In the genomic region with DNA sequence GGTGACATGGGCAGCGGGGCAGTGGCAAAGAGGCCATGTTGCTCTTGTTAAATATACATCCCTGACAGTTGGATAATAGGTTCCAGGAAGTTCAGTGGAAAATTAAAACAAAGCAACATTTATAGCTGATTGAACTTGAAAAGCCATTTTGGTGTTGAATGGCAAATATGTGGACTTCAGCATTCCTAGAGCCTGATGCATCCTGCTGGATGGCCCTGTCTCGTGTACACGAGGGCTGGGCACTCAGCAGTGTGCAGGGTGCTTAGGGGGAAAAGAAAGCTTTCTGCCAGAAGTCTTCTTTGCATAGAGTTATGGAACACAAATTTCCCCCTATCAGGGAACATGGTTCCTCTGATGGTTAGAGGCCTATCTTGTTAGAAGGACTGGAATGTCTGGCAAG, we compare ENCODE assay signal across 13 mouse cellular contexts.
DNase-seq lines count a peak whose midpoint lies in the region; ATAC-seq and TF ChIP-seq lines count a peak whose summit lies in the region.
"Had no signal": no experiment of that assay in that cellular context is flagged by ENCODE, and none has a peak within 500 bp of the region (broad histone marks: within the 10 kb centered on the region; RNA-seq: fewer than 3 reads in every experiment).

No protein-coding gene starts in this region.

- H3K9me3 ChIP-seq in lung, embryonic 16.5 days (ENCODE audit: control insufficient read depth, low read length): no peaks in the 10 kb centered on the region
- H3K9me3 ChIP-seq in heart, embryonic 12.5 days (replicated peaks): no peaks in the 10 kb centered on the region
- no peaks in the 10 kb centered on the region for H3K9me3 ChIP-seq in limb, embryonic 13.5 days
- H3K9me3 ChIP-seq: limb, embryonic 15.5 days had no signal

- no peak; the same call in 1 of the 2 replicates for ATAC-seq in lung, embryonic 16.5 days (ENCODE audit: low read depth)
- ATAC-seq in heart, embryonic 12.5 days (ENCODE audit: insufficient number of reproducible peaks, low FRiP score): no peak
- no peak for ATAC-seq in limb, embryonic 13.5 days (ENCODE audit: low FRiP score, low read depth)
- ATAC-seq: activated CD4-positive, CD25-positive, alpha-beta regulatory T cell, adult 4 months had no signal

- no peak overlapping the region for H3K4me3 ChIP-seq in gastrocnemius, adult 2 months
- H3K4me3 ChIP-seq in lung, embryonic 16.5 days (ENCODE audit: low read length): no peak overlapping the region
- H3K4me3 ChIP-seq in heart, embryonic 12.5 days: no peak overlapping the region
- H3K4me3 ChIP-seq in limb, embryonic 13.5 days: no peak overlapping the region
- H3K4me3 ChIP-seq: limb, embryonic 15.5 days had no signal

- no peak overlapping the region for H3K4me2 ChIP-seq in lung, embryonic 16.5 days (ENCODE audit: low read depth, low read length)
- H3K4me2 ChIP-seq in heart, embryonic 12.5 days: peak overlapping the region; percentile 37
- H3K4me2 ChIP-seq in limb, embryonic 13.5 days (replicated peaks): no peak overlapping the region
- H3K4me2 ChIP-seq: limb, embryonic 15.5 days had no signal

- no peaks in the 10 kb centered on the region for H3K27me3 ChIP-seq in lung, embryonic 16.5 days (ENCODE audit: control insufficient read depth, insufficient read depth, low read depth, low read length)
- H3K27me3 ChIP-seq in heart, embryonic 12.5 days (replicated peaks): no peaks in the 10 kb centered on the region
- no peaks in the 10 kb centered on the region for H3K27me3 ChIP-seq in limb, embryonic 13.5 days
- H3K27me3 ChIP-seq: limb, embryonic 15.5 days had no signal

- H3K27ac ChIP-seq in gastrocnemius, adult 2 months: peak overlapping the region; percentile 69; the same call in 1 of the 2 replicates
- H3K27ac ChIP-seq in lung, embryonic 16.5 days (ENCODE audit: low read length): peak overlapping the region; percentile 44
- H3K27ac ChIP-seq in heart, embryonic 12.5 days (ENCODE audit: poor library complexity, severe bottlenecking): peak overlapping the region; percentile 90
- H3K27ac ChIP-seq in limb, embryonic 13.5 days: peak overlapping the region; percentile 2; the same call in 1 of the 2 replicates

- no peak overlapping the region for H3K9ac ChIP-seq in lung, embryonic 16.5 days (ENCODE audit: low read length)
- H3K9ac ChIP-seq in heart, embryonic 12.5 days: no peak overlapping the region
- H3K9ac ChIP-seq in limb, embryonic 13.5 days: no peak overlapping the region
- H3K9ac ChIP-seq: limb, embryonic 15.5 days had no signal

- 18% methylated on average over 3 of the region's 3 CpGs for whole genome bisulfite sequencing in lung, embryonic 16.5 days
- WGBS in heart, embryonic 12.5 days: 32% methylated on average over 3 of the region's 3 CpGs
- WGBS in limb, embryonic 13.5 days: 28% methylated on average over 3 of the region's 3 CpGs

- no peaks in the 10 kb centered on the region for H3K36me3 ChIP-seq in lung, embryonic 16.5 days (ENCODE audit: control insufficient read depth, insufficient read depth, low read length)
- no peaks in the 10 kb centered on the region for H3K36me3 ChIP-seq in heart, embryonic 12.5 days
- no peaks in the 10 kb centered on the region for H3K36me3 ChIP-seq in limb, embryonic 13.5 days
- H3K36me3 ChIP-seq: limb, embryonic 15.5 days had no signal

- DNase-seq in gastrocnemius, adult 2 months: no peak
- DNase-seq in gastrocnemius, postnatal 4 days (ENCODE audit: low spot score in 2 of 2): no peak
- no peak for DNase-seq in lung, postnatal 25 days (ENCODE audit: low spot score)
- DNase-seq in thymus, postnatal 25 days: no peak
- DNase-seq in frontal cortex, adult 2 months (ENCODE audit: extremely low spot score in 1 of 2, low spot score in 1 of 2): no peak
- DNase-seq: cerebellum, postnatal 10 days; kidney, adult 8-10 months; thymus, adult 2 months had no signal

- peaks cover 17% of the 10 kb centered on the region for H3K4me1 ChIP-seq in lung, embryonic 16.5 days (replicated peaks; ENCODE audit: control insufficient read depth, insufficient read depth, low read length)
- H3K4me1 ChIP-seq in heart, embryonic 12.5 days (replicated peaks): peaks cover 25% of the 10 kb centered on the region
- peaks cover 22% of the 10 kb centered on the region for H3K4me1 ChIP-seq in limb, embryonic 13.5 days

- intact Hi-C loops in gastrocnemius, adult 2 months (cut with DNase I): no loop called here

- no peak for TF ChIP-seq CTCF in gastrocnemius, adult 2 months (IDR thresholded peaks at IDR 0.05)

Comparison
In these comparisons a context has a peak if more than half of its experiments do, and no peak if none do; other contexts are left out.
1. H3K27ac ChIP-seq: peak in every context shown above with its lines; median percentile 90 in heart, embryonic 12.5 days; 69 in gastrocnemius, adult 2 months; 44 in lung, embryonic 16.5 days; 2 in limb, embryonic 13.5 days.